In the genomic region with DNA sequence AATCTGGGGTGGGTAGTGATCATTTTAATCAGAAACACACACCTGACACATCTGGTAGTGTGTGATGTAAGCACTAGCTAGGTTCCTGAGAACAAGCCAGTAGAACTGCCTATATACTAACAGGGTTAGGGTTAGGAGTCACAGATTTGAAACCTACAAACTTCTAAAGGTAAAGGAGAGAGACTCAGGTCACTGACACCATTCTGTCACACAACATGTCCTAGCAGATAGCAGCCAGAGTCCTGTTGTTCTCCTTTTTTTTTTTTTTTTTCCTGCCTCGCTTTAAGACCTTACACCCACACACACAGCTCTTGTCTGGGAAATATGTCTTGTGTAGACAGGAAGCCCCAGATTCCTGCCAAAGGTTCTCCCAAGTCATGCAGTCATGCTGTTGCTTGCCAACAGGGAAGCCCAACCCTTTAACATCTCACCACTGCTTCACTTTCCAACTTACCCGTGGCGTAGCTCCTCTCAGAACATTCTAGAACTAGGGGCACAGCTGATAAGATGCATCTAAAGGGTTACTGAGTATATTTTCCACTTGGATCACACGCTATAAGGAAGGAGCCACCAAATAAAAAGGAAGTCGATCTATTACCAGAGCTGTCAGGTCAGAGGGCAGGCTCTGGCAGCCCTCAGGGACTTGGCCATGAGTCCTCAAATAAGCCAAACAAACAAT, we compare ENCODE assay signal across 8 mouse cellular contexts. TPM values are rescaled to one million over a fixed set of nuclear protein-coding genes. Genes with fewer than 3 reads are reported as not detected.
DNase-seq lines count a peak whose midpoint lies in the region; ATAC-seq lines count a peak whose summit lies in the region.

No protein-coding gene starts in this region.

- no peak overlapping the region for H3K27ac ChIP-seq in embryonic facial prominence, embryonic 14.5 days (replicated peaks; ENCODE audit: low read depth, low read length)
- H3K27ac ChIP-seq in embryonic facial prominence, embryonic 10.5 days (replicated peaks), result no peak overlapping the region
- peak overlapping the region; percentile 57 for H3K27ac ChIP-seq in heart, embryonic 16.5 days (ENCODE audit: low read length)

- 60% methylated on average over 5 of the region's 5 CpGs for WGBS in embryonic facial prominence, embryonic 14.5 days
- WGBS in embryonic facial prominence, embryonic 10.5 days, result 81% methylated on average over 5 of the region's 5 CpGs
- WGBS in heart, embryonic 16.5 days, result 32% methylated on average over 5 of the region's 5 CpGs

- H3K9me3 ChIP-seq in embryonic facial prominence, embryonic 14.5 days (ENCODE audit: control insufficient read depth, low read length), result no peaks in the 10 kb centered on the region
- no peaks in the 10 kb centered on the region for H3K9me3 ChIP-seq in embryonic facial prominence, embryonic 10.5 days
- no peaks in the 10 kb centered on the region for H3K9me3 ChIP-seq in heart, embryonic 16.5 days (replicated peaks; ENCODE audit: control insufficient read depth, low read length)

- no peak overlapping the region for H3K9ac ChIP-seq in embryonic facial prominence, embryonic 14.5 days (ENCODE audit: low read depth, low read length)
- no peak overlapping the region for H3K9ac ChIP-seq in heart, embryonic 16.5 days (ENCODE audit: low read length)

- H3K36me3 ChIP-seq in embryonic facial prominence, embryonic 14.5 days (ENCODE audit: control insufficient read depth, insufficient read depth, low read length), result no peaks in the 10 kb centered on the region
- H3K36me3 ChIP-seq in embryonic facial prominence, embryonic 10.5 days (replicated peaks), result no peaks in the 10 kb centered on the region
- H3K36me3 ChIP-seq in heart, embryonic 16.5 days (ENCODE audit: control insufficient read depth, insufficient read depth), result no peaks in the 10 kb centered on the region

- no peaks in the 10 kb centered on the region for H3K27me3 ChIP-seq in embryonic facial prominence, embryonic 14.5 days (replicated peaks; ENCODE audit: control insufficient read depth, insufficient read depth, low read length)
- H3K27me3 ChIP-seq in embryonic facial prominence, embryonic 10.5 days (replicated peaks; ENCODE audit: low read depth, poor library complexity, severe bottlenecking), result no peaks in the 10 kb centered on the region
- no peaks in the 10 kb centered on the region for H3K27me3 ChIP-seq in heart, embryonic 16.5 days (ENCODE audit: control insufficient read depth, insufficient read depth, low read length)

- ATAC-seq in embryonic facial prominence, embryonic 14.5 days (ENCODE audit: low read depth), result no peak
- peak; percentile 89 for ATAC-seq in heart, embryonic 16.5 days (replicated peaks; ENCODE audit: extremely low read depth, insufficient read depth, low FRiP score)

- no peaks in the 10 kb centered on the region for H3K4me1 ChIP-seq in embryonic facial prominence, embryonic 14.5 days (ENCODE audit: control insufficient read depth, insufficient read depth, low read length)
- H3K4me1 ChIP-seq in embryonic facial prominence, embryonic 10.5 days, result no peaks in the 10 kb centered on the region
- H3K4me1 ChIP-seq in heart, embryonic 16.5 days (ENCODE audit: control insufficient read depth, insufficient read depth, low read length), result peaks cover 9% of the 10 kb centered on the region

- DNase-seq in embryonic facial prominence, embryonic 14.5 days (ENCODE audit: low spot score), result peak; percentile 78
- DNase-seq in embryonic facial prominence, embryonic 10.5 days (ENCODE audit: low spot score), result no peak
- peak; percentile 17 for DNase-seq in adrenal gland, postnatal 25 days
- DNase-seq in lung, postnatal 14 days, result peak; percentile 57
- no peak for DNase-seq in embryo, embryonic 10 days (ENCODE audit: low spot score)
- no peak for DNase-seq in thymus, postnatal 0 days (ENCODE audit: low spot score)
- no peak for DNase-seq in layer of hippocampus, adult 9-10 months (ENCODE audit: low spot score)

- H3K4me2 ChIP-seq in embryonic facial prominence, embryonic 14.5 days (ENCODE audit: low read depth, low read length), result no peak overlapping the region
- H3K4me2 ChIP-seq in heart, embryonic 16.5 days (ENCODE audit: low read depth, low read length), result no peak overlapping the region

- no peak overlapping the region for H3K4me3 ChIP-seq in embryonic facial prominence, embryonic 14.5 days (ENCODE audit: low read depth, low read length)
- H3K4me3 ChIP-seq in embryonic facial prominence, embryonic 10.5 days, result no peak overlapping the region
- H3K4me3 ChIP-seq in heart, embryonic 16.5 days (ENCODE audit: low read length), result no peak overlapping the region

RNA-seq across cellular contexts. Expression of gene Prdm15, which starts 45.8 kb away (rescaled TPM):
- polyA plus RNA-seq in embryonic facial prominence, embryonic 14.5 days (2014; fragmentation: Nextera tagmentation; extraction: Ambion mirVana), result 8.7 and 9.4 TPM in 2 replicates
- 16.6 and 17.2 TPM in 2 replicates for polyA plus RNA-seq in embryonic facial prominence, embryonic 10.5 days (2016; fragmentation: Nextera tagmentation; extraction: Ambion mirVana)
- 11.9 and 14.5 TPM in 2 replicates for total RNA-seq in adrenal gland, postnatal 25 days (2021)
- polyA plus RNA-seq in heart, embryonic 16.5 days (2015; fragmentation: Nextera tagmentation; extraction: Ambion mirVana), result 6.3 and 7.0 TPM in 2 replicates
- polyA plus RNA-seq in thymus, postnatal 0 days (2015; fragmentation: Nextera tagmentation; extraction: Ambion mirVana), result 6.2 and 7.4 TPM in 2 replicates

Comparison
In these comparisons a context has a peak if more than half of its experiments do, and no peak if none do; other contexts are left out.
1. DNase-seq: peak in embryonic facial prominence, embryonic 14.5 days (single experiment), adrenal gland, postnatal 25 days (single experiment) and lung, postnatal 14 days (single experiment); none in embryonic facial prominence, embryonic 10.5 days (single experiment), embryo, embryonic 10 days (single experiment), thymus, postnatal 0 days (single experiment) and layer of hippocampus, adult 9-10 months (single experiment).